Mouse (Mus musculus): ENCODE results near the gene Slit3.

Gene Slit3

GRCm38 (mm10) chr11:35663661-35664060 is 542.6 kb downstream of the Slit3 start:
- DNase-seq, result no peak

GRCm38 (mm10) chr11:35664991-35665390 is 544.0 kb downstream of the Slit3 start:
- DNase-seq, result no peak

GRCm38 (mm10) chr11:35667428-35667827 is 546.4 kb downstream of the Slit3 start:
- no peak for DNase-seq

- DNase-seq, result no peak
These were observed 547.1 kb downstream of the Slit3 start for GRCm38 (mm10) chr11:35668138-35668537.

- DNase-seq, result no peak
These were observed 547.7 kb downstream of the Slit3 start for GRCm38 (mm10) chr11:35668750-35669149.

GRCm38 (mm10) chr11:35669536-35669935 is 548.5 kb downstream of the Slit3 start:
- no peak for DNase-seq

- DNase-seq, result no peak
These were observed 549.2 kb downstream of the Slit3 start for GRCm38 (mm10) chr11:35670181-35670580.

DNA sequence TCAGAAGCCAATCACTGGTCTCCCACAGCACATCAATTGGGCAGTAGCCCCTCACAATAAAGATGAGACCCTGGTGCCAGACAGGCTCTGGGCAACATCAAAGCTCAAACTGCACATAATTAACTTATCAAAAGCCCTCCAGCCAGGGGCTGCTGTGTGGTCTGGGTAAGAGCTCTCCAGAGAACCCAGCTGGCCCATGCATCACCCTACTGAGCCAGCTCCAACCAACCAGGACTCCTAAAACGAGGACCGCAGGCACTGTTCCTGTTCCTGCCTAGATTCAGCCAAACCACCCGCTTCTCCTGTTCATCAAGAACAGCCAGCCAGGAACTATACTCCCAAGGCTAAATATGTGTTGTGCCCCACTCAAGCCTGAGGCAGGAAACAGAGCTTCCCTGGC is 549.7 kb downstream of the Slit3 start:
- no peak for DNase-seq

DNA sequence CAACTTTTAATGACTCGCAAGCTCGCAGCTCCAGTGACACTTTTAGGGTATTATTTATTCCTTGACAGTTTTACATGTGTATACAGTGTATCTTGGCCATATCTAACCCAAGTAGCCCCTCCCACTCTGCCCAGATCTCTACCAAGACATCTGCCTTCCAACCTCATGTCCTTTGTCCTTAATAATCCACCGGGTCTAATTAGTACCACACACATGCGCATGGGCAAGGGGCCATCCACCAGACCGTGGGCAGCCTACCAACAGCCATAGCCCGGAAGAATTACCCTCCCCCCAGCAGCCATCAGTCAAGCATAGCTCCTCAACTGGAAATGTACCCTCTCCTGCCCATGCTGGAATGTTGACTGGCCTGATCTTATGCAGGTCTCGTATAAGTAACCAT is 552.0 kb downstream of the Slit3 start:
- no peak for DNase-seq

DNA sequence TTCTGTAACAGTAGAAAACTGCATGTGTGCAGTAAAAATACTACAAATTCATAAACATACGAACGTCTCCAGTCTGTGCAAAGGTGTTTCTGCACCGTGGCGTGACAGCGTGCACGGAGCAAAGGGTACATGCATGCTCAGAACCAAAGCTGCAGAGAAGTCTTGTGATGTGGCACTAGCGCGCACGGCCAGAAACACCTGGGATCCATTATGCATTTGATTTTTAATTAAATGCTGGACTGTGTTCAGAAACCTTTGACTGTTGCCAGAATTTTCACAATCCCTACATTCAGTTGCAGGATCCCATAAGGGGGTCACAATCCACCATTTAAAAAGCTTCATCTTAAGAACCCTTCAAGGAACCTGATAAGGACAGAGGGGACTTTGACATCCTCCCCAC is 553.2 kb downstream of the Slit3 start:
- DNase-seq, result no peak

DNA sequence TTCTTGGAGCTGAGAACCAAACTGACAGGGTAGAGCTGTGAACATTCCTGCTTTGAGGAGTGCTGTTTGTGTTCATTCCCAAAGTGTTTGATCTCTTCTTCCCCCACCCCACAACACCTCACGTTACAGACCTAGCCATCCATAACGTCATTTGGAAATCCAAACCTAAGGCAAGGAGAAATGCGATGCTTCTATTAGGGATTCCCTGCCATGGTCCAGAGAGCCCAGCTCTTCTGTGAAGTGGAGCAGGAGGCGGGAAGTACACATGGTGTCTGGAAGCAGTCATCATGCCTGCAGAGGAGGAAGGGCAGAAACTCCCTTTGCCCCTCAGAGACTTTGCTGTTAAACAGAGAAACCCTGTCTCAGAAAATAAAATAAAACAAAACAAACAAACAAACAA is 555.7 kb downstream of the Slit3 start:
- DNase-seq, result no peak

GRCm38 (mm10) chr11:35679976-35680375 is 559.0 kb downstream of the Slit3 start:
- no peak for DNase-seq

DNA sequence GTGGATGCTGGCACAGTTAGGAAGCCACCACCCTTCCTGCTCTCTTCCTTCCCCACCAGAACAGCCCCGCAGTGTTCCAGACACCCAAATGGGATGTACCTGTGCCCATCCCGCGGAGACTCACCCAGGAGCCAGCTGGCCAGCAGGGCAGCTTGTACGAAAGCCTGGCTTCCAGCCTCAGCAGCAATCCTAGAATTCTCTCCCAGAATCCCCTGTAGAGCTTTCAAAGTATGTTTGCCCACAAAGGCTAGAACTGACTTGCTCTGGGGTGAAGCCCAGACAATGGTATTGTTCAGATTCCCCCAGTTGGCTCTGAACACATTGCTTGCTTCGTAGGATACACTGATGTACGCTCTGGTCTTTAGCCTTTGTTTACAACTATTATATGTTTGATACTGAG is 566.3 kb downstream of the Slit3 start:
- DNase-seq, result no peak

- no peak for DNase-seq
These were observed 569.7 kb downstream of the Slit3 start for GRCm38 (mm10) chr11:35690515-35691281.

DNA sequence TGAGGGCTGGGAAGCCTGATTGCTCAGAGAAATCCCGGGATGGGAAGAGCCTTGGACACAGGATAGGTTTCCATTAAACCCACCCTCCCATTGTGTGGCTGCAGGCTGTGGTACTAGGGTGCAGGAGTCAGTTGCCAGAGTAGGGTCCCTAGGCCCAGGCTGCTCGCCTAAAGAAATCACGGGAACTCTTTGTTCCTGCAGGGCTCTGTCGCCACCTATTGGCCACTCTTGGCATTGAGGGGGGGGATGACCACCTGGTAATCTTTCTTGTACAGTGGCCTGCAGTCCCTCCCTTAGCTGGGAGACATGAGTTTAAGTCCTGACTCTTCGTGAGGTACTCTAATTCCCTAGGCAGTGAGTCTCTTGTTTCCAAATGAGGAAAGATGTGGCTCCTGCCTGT is 572.1 kb downstream of the Slit3 start:
- peak; percentile 91 for DNase-seq

DNA sequence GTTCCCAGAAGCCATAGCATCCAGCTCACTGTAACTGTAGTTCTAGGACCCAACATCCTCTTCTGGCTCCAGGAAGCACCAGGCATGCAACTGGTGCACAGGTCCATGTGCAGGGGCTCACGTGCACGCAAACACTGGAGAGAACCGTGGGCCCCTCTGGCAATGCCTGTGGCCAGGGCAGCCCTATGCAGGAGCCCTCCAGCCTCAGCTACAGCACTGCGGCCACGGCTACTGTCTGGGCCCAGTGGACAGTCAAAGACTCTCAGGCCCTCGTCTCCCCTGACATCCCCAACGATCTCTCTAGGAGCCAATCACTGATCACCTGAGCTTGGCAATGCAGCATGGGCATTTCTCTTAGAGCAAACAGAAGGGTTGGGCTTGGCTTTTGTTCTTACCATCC is 572.6 kb downstream of the Slit3 start:
- DNase-seq, result no peak

- no peak for DNase-seq
These were observed 576.5 kb downstream of the Slit3 start for GRCm38 (mm10) chr11:35697476-35697875.

GRCm38 (mm10) chr11:35698901-35699300 is 577.9 kb downstream of the Slit3 start:
- no peak for DNase-seq

DNA sequence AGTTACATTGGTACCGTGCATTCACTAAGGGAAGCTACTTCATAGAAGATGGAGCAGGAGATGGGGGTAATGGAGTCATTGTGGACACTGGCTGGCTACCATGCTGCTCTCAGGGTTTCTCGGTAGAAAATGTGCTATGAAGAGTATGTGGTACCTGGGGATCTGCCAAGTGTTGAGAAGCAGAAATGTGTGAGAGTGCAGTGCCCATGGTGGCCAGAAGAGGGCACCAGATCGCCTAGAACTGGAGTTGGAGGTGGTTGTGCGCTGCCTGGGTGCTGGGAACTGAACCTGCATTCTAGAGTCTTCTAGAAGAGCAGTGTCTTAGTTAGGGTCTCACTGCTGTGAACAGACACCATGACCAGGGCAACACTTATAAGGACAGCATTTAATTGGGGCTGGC is 582.4 kb downstream of the Slit3 start:
- no peak for DNase-seq

DNA sequence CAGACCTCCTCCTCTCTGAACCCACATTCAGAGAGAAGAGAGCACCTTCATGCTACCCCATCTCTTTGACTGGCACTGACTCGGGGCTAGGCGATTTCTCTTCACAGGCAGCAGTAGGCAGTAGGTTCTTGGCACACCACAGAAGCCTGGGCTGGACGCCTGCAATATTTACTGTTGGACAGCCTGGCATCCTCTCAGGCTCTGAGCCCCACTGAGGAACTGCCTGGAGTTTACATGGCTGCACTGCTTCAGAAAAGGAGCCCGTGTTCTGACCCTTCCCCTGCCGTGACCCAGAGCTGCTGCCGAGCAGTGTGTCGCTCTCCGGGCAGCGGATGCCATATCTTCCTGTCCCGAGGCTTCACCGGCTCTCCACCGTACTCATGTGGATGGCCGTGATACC is 583.4 kb downstream of the Slit3 start:
- DNase-seq, result no peak

DNA sequence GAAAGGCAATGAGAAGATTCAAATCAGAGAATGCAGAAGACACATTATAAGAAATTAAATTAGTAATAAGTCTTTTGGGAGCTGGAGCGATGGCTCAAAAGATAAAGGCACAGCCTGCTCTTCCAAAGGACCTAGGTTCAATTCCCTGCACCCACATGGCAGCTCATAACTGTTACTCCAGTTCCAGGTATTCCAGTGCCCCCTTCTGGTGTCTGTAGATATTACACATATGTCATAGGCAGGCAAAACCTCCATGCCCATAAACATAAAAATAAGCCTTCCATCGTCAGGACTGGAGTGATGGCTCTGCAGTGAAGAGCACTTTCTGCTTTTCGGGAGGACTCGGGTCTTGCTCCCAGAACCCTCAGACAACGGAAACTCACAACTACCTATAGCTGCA is 583.9 kb downstream of the Slit3 start:
- DNase-seq, result no peak

GRCm38 (mm10) chr11:35707431-35707830 is 586.4 kb downstream of the Slit3 start:
- DNase-seq, result no peak

DNA sequence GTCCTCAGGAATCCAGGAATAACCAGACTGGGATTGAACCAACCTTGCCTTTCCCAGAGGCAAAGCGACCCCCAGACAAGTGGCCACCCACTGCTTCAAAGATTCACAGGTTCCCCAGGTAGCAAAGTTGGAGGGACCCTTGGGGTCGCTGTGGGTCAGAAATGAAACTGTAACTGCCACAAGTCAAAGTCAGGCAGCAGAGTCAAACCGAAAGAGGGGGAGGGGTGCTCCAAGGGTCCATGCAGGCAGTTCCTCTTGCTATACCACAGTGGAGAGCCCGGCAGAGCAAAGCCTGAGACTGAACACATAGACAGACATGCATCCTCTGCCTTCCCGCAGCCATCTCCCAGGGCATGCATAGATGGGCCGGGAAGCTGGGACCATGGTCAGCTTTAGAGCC is 590.3 kb downstream of the Slit3 start:
- no peak for DNase-seq

GRCm38 (mm10) chr11:35718881-35719280 is 597.9 kb downstream of the Slit3 start:
- DNase-seq, result no peak

GRCm38 (mm10) chr11:35723876-35724275 is 602.9 kb downstream of the Slit3 start:
- no peak for DNase-seq
